Mouse (Mus musculus) embryonic facial prominence, embryonic 11.5 days (tissue): ENCODE results near the gene Gm11007. TPM values are rescaled to one million over a fixed set of nuclear protein-coding genes. Genes with fewer than 3 reads are reported as not detected.
"Not testable (repeated sequence)": the region's sequence is repeated elsewhere in the genome, so short reads cannot be mapped to it uniquely, and the experiment has no call there.

Experiments
- ATAC-seq: fragments of 200-750 bp; cut with Nextera tagmentation; replicated peaks from 2 replicates; pipeline ENCODE4 v1.8.0; 2017; ENCODE audit warnings: low read depth; ENCODE audit not compliant: insufficient number of reproducible peaks, low FRiP score, low TSS enrichment
- DNase-seq: peaks from one replicate; pipeline ENCODE4 v3.0.0-alpha.2; 2015; ENCODE audit warnings: low spot score
- H3K27ac ChIP-seq: fragments of 300-500 bp; sonication (generic); replicated peaks from 2 replicates; pipeline ENCODE4 v1.5.1; 2014; ENCODE audit warnings: mild to moderate bottlenecking, low read depth, low read length, control low read depth
- H3K27me3 ChIP-seq: fragments of 300-500 bp; sonication (generic); 2 replicates; pipeline ENCODE4 v1.6.1; 2014; ENCODE audit warnings: mild to moderate bottlenecking, low read length, moderate library complexity, mixed read lengths; ENCODE audit not compliant: control insufficient read depth, insufficient read depth
- H3K36me3 ChIP-seq: fragments of 300-500 bp; sonication (generic); replicated peaks from 2 replicates; pipeline ENCODE4 v1.6.1; 2014; ENCODE audit warnings: low read depth, mild to moderate bottlenecking, low read length, moderate library complexity, mixed read lengths; ENCODE audit not compliant: control insufficient read depth, insufficient read depth
- H3K4me1 ChIP-seq: fragments of 300-500 bp; sonication (generic); 2 replicates; pipeline ENCODE4 v1.6.1; 2014; ENCODE audit warnings: low read length, mixed read lengths; ENCODE audit not compliant: control insufficient read depth, insufficient read depth
- H3K4me2 ChIP-seq: fragments of 300-500 bp; sonication (generic); 2 replicates; pipeline ENCODE4 v1.6.1; 2014; ENCODE audit warnings: low read depth, mild to moderate bottlenecking, control low read depth, low read length, moderate library complexity
- H3K4me3 ChIP-seq: fragments of 300-500 bp; sonication (generic); 2 replicates; pipeline ENCODE4 v1.5.1; 2014; ENCODE audit warnings: low read depth, low read length, control low read depth
- H3K9ac ChIP-seq: fragments of 300-500 bp; sonication (generic); replicated peaks from 2 replicates; pipeline ENCODE4 v1.6.1; 2014; ENCODE audit warnings: mild to moderate bottlenecking, control low read depth, low read length
- H3K9me3 ChIP-seq: fragments of 300-500 bp; sonication (generic); replicated peaks from 2 replicates; pipeline ENCODE4 v1.6.1; 2016; ENCODE audit warnings: mild to moderate bottlenecking, low read length, inconsistent platforms, mixed read lengths; ENCODE audit not compliant: control insufficient read depth
- WGBS: fragments of 180-500 bp; shearing (Covaris S2); extraction: QIAGEN DNeasy Blood & Tissue Kit; methylation state at CpG from one replicate; pipeline ENCODE4 v1.1.7; 2014; 5-methylcytosine and 5-hydroxymethylcytosine counted together
- polyA plus RNA-seq: library from polyadenylated mRNA; unstranded; fragments of >200 nt; fragmentation: Nextera tagmentation; extraction: Ambion mirVana; gene quantifications from 2 replicates; pipeline ENCODE4 v1.2.1, GENCODE M21; 2014

The Gm11007 gene
- not detected in 2 replicates for polyA plus RNA-seq

GRCm38 (mm10) chr2:175643678-175644077, at the start of gene Gm11007:
TSS of gene Gm11007 (plus strand) at chr2:175643978.
- not testable (repeated sequence) for H3K36me3 ChIP-seq, H3K9me3 ChIP-seq, H3K9ac ChIP-seq, H3K27me3 ChIP-seq, H3K27ac ChIP-seq, H3K4me1 ChIP-seq, H3K4me2 ChIP-seq, DNase-seq, H3K4me3 ChIP-seq, ATAC-seq
- WGBS: no CpG with 5 or more reads among the region's 2 CpGs

Other genes with a start within 250 kb of the Gm11007 start
- 12.0 and 22.5 TPM in 2 replicates for gene Gm4724, start 208.2 kb upstream of the Gm11007 start, polyA plus RNA-seq
- gene Zfp965, start 174.0 kb upstream of the Gm11007 start, polyA plus RNA-seq: 8.4 and 8.5 TPM in 2 replicates
- 11.0 and 17.0 TPM in 2 replicates for gene Zfp969, start 59.7 kb downstream of the Gm11007 start, polyA plus RNA-seq
- gene Gm2007, start 97.6 kb downstream of the Gm11007 start, polyA plus RNA-seq: not detected in 2 replicates
- 1.8 TPM in 1 of 2 replicates, not detected in the other for gene Gm14288, start 157.1 kb downstream of the Gm11007 start, polyA plus RNA-seq
- 29.8 and 30.6 TPM in 2 replicates for gene Gm6710, start 225.2 kb downstream of the Gm11007 start, polyA plus RNA-seq